Mouse (Mus musculus): ENCODE measurements around the gene Tspo. TPM values are rescaled to one million over a fixed set of nuclear protein-coding genes. Genes with fewer than 3 reads are reported as not detected.

The Tspo gene
- polyA plus RNA-seq, 1 experiment from 2014 or later = 40.2 TPM

- WGBS = 92% methylated on average over 12 of the region's 12 CpGs
- Histone ChIP-seq H3K4me3 (no peak overlapping the region), H3K27ac (no peak overlapping the region), H3K4me1 (no peaks in the 10 kb centered on the region), H3K9me3 (no peaks in the 10 kb centered on the region), H3K27me3 (ENCODE audit: poor library complexity, severe bottlenecking) (no peaks in the 10 kb centered on the region), H3K36me3 (replicated peaks) (peaks cover 53% of the 10 kb centered on the region)
- no peak for DNase-seq (ENCODE audit: extremely low spot score, low spot score)
These were observed 10.2 kb downstream of the Tspo start for GRCm38 (mm10) chr15:83573606-83574005.

- Histone ChIP-seq H3K27ac (no peak overlapping the region), H3K4me1 (no peaks in the 10 kb centered on the region), H3K27me3 (ENCODE audit: poor library complexity, severe bottlenecking) (no peaks in the 10 kb centered on the region), H3K36me3 (replicated peaks) (peaks cover 65% of the 10 kb centered on the region), H3K9me3 (no peaks in the 10 kb centered on the region), H3K4me3 (no peak overlapping the region)
- WGBS = 92% methylated on average over 6 of the region's 6 CpGs
- no peak for DNase-seq (ENCODE audit: extremely low spot score, low spot score)
These were observed 11.4 kb downstream of the Tspo start for GRCm38 (mm10) chr15:83574731-83575351.

DNA sequence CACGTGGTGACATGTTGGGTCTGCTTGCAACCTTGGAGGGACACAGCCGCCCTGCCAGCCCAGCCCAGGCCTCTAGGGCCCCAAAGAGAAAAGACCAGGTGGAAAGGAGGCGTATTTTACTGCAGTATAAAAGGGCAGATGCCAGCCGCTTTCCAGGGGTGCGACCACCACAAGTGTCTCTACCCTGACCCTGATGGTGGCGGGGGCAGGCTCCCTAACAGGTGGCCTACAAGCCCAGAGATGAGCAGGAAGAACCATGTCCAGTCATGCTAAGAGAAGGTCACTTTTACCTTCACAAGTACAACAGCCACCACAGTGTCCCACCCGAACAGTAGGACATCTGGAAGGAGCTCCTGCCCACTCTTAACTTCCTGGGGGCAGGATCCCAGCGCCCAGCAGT lies 12.2 kb downstream of the Tspo start:
- Histone ChIP-seq H3K27me3 (ENCODE audit: poor library complexity, severe bottlenecking) (no peaks in the 10 kb centered on the region), H3K36me3 (replicated peaks) (peaks cover 73% of the 10 kb centered on the region), H3K9me3 (no peaks in the 10 kb centered on the region), H3K4me3 (no peak overlapping the region), H3K27ac (no peak overlapping the region), H3K4me1 (no peaks in the 10 kb centered on the region)
- no peak for DNase-seq (ENCODE audit: extremely low spot score, low spot score)
- WGBS = 96% methylated on average over 8 of the region's 8 CpGs

- peaks cover 84% of the 10 kb centered on the region for H3K36me3 ChIP-seq (replicated peaks)
- no peak for DNase-seq (ENCODE audit: extremely low spot score, low spot score)
- WGBS = 92% methylated on average over 9 of the region's 9 CpGs
These were observed 13.3 kb downstream of the Tspo start for GRCm38 (mm10) chr15:83576651-83577050.

DNA sequence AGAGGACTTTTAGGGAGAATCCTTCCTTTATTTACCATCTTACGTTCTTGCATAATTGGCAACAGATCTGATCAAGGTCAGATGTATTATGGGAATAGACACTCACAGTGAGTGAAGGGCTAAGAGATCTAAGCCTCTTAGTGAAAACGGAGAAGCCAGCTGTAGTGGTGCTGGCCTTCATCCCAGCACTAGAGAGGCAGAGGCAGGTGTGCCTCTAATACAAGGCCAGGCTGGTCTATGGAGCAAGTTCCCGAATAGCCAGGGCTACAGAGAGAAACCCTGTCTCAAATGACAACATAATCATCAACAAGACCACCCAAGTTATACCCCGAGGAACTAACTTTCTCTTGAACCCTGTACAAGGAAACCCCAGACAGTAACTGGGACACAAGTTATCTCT lies 19.5 kb downstream of the Tspo start:
- peaks cover 100% of the 10 kb centered on the region for H3K36me3 ChIP-seq (replicated peaks)
- H3K27ac ChIP-seq = no peak overlapping the region
- 80% methylated on average over 4 of the region's 4 CpGs for WGBS
- H3K4me1 ChIP-seq = no peaks in the 10 kb centered on the region
- no peak overlapping the region for H3K4me3 ChIP-seq
- DNase-seq (ENCODE audit: extremely low spot score, low spot score) = no peak
- peaks cover 12% of the 10 kb centered on the region for H3K9me3 ChIP-seq
- no peaks in the 10 kb centered on the region for H3K27me3 ChIP-seq (ENCODE audit: poor library complexity, severe bottlenecking)

More at GRCm38 (mm10) chr15:83576651-83577050, 13.3 kb downstream of the Tspo start:
- H3K4me1 ChIP-seq = no peaks in the 10 kb centered on the region
- no peak overlapping the region for H3K27ac ChIP-seq
- H3K4me3 ChIP-seq = no peak overlapping the region
- H3K27me3 ChIP-seq (ENCODE audit: poor library complexity, severe bottlenecking) = no peaks in the 10 kb centered on the region
- no peaks in the 10 kb centered on the region for H3K9me3 ChIP-seq

DNA sequence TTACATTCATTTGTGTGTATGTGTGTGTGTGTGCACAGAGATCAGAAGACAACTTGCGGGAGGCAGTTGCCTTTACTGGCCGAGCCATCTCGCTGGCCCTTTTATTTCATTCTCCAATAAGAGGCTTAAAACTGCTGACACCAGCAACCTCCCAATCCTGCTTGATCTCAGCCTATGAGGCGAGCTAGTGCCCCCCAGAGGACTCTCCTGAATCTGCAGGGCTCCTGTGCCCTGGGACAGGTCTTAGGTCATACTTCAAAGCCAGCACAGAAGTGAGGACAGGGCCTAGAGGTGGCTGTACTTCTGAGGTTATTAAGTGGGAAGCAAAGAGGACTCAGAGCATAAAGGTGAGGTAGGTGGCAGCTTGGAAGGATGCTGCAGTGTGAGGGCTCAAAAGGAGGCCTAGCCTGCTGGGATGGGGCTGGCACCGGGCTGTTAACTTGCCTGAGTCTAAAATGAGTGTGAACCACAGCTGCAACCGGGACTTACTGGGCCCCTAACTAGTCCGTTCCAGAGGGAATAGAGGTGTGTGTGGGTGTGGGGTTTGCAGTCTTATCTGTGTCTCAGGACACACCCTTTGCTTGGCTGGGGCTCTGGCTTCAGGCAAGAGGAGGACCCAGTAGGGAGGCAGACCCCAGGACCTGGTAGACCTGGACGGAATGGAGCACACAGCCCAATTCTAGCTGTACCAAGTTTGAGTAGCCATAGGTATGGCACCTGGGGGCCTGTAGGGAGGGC lies 20.2 kb downstream of the Tspo start:
- Histone ChIP-seq H3K4me3 (no peak overlapping the region), H3K36me3 (replicated peaks) (peaks cover 100% of the 10 kb centered on the region), H3K4me1 (no peaks in the 10 kb centered on the region), H3K27me3 (ENCODE audit: poor library complexity, severe bottlenecking) (no peaks in the 10 kb centered on the region), H3K27ac (no peak overlapping the region), H3K9me3 (peaks cover 12% of the 10 kb centered on the region)
- DNase-seq (ENCODE audit: extremely low spot score, low spot score) = no peak
- 71% methylated on average over 8 of the region's 8 CpGs for WGBS

- Histone ChIP-seq H3K9me3 (peaks cover 12% of the 10 kb centered on the region), H3K4me3 (no peak overlapping the region), H3K36me3 (replicated peaks) (peaks cover 100% of the 10 kb centered on the region), H3K27ac (no peak overlapping the region), H3K4me1 (no peaks in the 10 kb centered on the region), H3K27me3 (ENCODE audit: poor library complexity, severe bottlenecking) (no peaks in the 10 kb centered on the region)
- 92% methylated on average over 6 of the region's 6 CpGs for WGBS
- DNase-seq (ENCODE audit: extremely low spot score, low spot score) = no peak
These were observed 21.4 kb downstream of the Tspo start for GRCm38 (mm10) chr15:83584741-83585220.

DNA sequence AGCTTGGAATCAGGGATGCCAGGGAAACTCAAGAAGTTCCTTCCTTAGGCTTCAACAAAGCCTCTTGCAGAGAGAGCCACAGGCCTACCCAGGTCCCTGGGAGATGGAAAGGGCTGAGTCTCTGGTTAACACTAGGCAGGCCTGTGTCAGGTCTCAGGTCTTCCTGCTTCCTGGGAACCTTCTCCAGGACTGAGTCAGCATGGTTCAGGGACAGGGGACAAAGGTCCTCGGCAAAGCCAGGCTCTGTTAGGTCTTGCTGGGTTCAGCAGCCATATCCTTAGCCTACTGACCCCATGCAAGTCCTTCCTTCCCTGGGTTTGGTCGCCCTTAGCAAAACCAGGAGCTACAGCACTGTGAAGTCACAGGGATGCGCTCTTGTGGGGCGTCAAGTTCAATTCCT lies 27.4 kb downstream of the Tspo start:
- Histone ChIP-seq H3K36me3 (replicated peaks) (peaks cover 65% of the 10 kb centered on the region), H3K4me3 (no peak overlapping the region), H3K9me3 (peaks cover 10% of the 10 kb centered on the region), H3K27me3 (ENCODE audit: poor library complexity, severe bottlenecking) (no peaks in the 10 kb centered on the region), H3K27ac (no peak overlapping the region), H3K4me1 (peaks cover 33% of the 10 kb centered on the region)
- DNase-seq (ENCODE audit: extremely low spot score, low spot score) = no peak
- WGBS = 97% methylated on average over 4 of the region's 4 CpGs

- H3K4me1 ChIP-seq = peaks cover 33% of the 10 kb centered on the region
- no peak overlapping the region for H3K4me3 ChIP-seq
- H3K36me3 ChIP-seq (replicated peaks) = peaks cover 56% of the 10 kb centered on the region
- H3K27ac ChIP-seq = no peak overlapping the region
- WGBS = 92% methylated on average over 6 of the region's 6 CpGs
- peaks cover 1% of the 10 kb centered on the region; the same call in 1 of the 2 replicates for H3K9me3 ChIP-seq
- no peaks in the 10 kb centered on the region for H3K27me3 ChIP-seq (ENCODE audit: poor library complexity, severe bottlenecking)
- no peak for DNase-seq (ENCODE audit: extremely low spot score, low spot score)
These were observed 28.4 kb downstream of the Tspo start for GRCm38 (mm10) chr15:83591758-83592157.

GRCm38 (mm10) chr15:83592260-83593188 lies 29.1 kb downstream of the Tspo start:
- no peaks in the 10 kb centered on the region for H3K27me3 ChIP-seq (ENCODE audit: poor library complexity, severe bottlenecking)
- peaks cover 33% of the 10 kb centered on the region for H3K4me1 ChIP-seq
- H3K9me3 ChIP-seq = no peaks in the 10 kb centered on the region
- WGBS = 84% methylated on average over 8 of the region's 8 CpGs
- DNase-seq (ENCODE audit: extremely low spot score, low spot score) = no peak
- peak overlapping the region; percentile 92 for H3K27ac ChIP-seq
- H3K36me3 ChIP-seq (replicated peaks) = peaks cover 49% of the 10 kb centered on the region
- H3K4me3 ChIP-seq = peak overlapping the region; percentile 95

- H3K36me3 ChIP-seq (replicated peaks) = peaks cover 42% of the 10 kb centered on the region
- peaks cover 33% of the 10 kb centered on the region for H3K4me1 ChIP-seq
- H3K9me3 ChIP-seq = no peaks in the 10 kb centered on the region
- peak overlapping the region; percentile 92 for H3K27ac ChIP-seq
- no peak for DNase-seq (ENCODE audit: extremely low spot score, low spot score)
- no peaks in the 10 kb centered on the region for H3K27me3 ChIP-seq (ENCODE audit: poor library complexity, severe bottlenecking)
- peak overlapping the region; percentile 95 for H3K4me3 ChIP-seq
These were observed 29.8 kb downstream of the Tspo start for GRCm38 (mm10) chr15:83593189-83593585.

DNA sequence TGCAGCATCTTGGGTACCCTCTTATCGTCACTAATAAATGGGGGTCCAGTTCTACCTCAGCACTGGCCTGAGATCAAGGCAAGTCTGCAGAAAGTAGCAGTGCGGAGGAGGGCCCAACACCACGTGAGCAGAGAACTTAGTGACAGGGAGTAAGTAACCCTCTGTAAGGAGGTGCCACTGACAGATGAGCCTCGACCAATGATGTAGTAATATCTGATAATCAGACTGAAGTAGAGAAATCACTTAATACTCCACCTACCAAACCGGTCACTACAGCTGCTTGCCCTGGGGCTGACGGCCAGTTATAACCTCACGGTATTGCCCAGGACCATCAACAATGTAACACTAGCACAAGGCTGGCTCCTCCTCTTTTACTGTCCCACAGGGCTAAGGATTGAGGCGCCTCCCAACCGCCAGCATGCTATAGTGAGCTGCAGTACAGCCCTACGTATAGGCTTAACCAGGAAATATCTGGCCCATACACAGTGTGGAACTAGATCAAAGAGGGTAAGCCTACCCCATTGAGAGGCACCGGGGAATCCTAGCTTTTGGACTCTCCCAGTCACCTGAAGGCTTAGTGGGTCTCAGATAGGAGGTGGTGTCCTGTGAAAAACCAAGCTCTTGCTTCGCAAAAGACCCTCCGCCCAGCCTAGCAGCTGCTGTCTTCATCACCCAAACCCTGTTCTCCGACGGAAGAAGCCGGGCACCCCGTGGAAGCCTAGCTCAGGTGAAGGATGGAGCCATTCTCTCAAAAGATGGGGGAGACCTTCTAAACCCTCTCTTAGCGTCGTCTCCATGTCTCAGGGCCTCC lies 30.5 kb downstream of the Tspo start:
- Histone ChIP-seq H3K27ac (peak overlapping the region; percentile 92), H3K27me3 (ENCODE audit: poor library complexity, severe bottlenecking) (no peaks in the 10 kb centered on the region), H3K4me3 (peak overlapping the region; percentile 95), H3K4me1 (peaks cover 33% of the 10 kb centered on the region), H3K36me3 (replicated peaks) (peaks cover 35% of the 10 kb centered on the region), H3K9me3 (no peaks in the 10 kb centered on the region)
- 16% methylated on average over 19 of the region's 19 CpGs for WGBS
- peak; percentile 27 for DNase-seq (ENCODE audit: extremely low spot score, low spot score)
